Mouse (Mus musculus) forebrain, embryonic 11.5 days (tissue): ENCODE measurements around the gene Fbxo6. TPM values are rescaled to one million over a fixed set of nuclear protein-coding genes. Genes with fewer than 3 reads are reported as not detected.
"Not testable (repeated sequence)": the region's sequence is repeated elsewhere in the genome, so short reads cannot be mapped to it uniquely, and the experiment has no call there.

Experiments used
- ATAC-seq: fragments of 200-750 bp; cut with Nextera tagmentation; replicated peaks from 2 replicates; pipeline ENCODE4 v1.8.0; 2017; ENCODE audit warnings: moderate TSS enrichment; ENCODE audit not compliant: low FRiP score
- DNase-seq: peaks from one replicate; pipeline ENCODE4 v3.0.0-alpha.2; 2017; ENCODE audit warnings: low spot score
- H3K27ac ChIP-seq: fragments of 300-500 bp; sonication (generic); 2 replicates; pipeline ENCODE4 v1.5.1; 2014; ENCODE audit warnings: low read depth, low read length
- H3K27me3 ChIP-seq: fragments of 300-500 bp; sonication (generic); 2 replicates; pipeline ENCODE4 v1.6.1; 2014; ENCODE audit warnings: mild to moderate bottlenecking, low read length, mixed read lengths; ENCODE audit not compliant: control insufficient read depth, insufficient read depth
- H3K36me3 ChIP-seq: fragments of 300-500 bp; sonication (generic); 2 replicates; pipeline ENCODE4 v1.6.1; 2014; ENCODE audit warnings: mild to moderate bottlenecking, low read length, moderate library complexity, mixed read lengths; ENCODE audit not compliant: control insufficient read depth, insufficient read depth
- H3K4me1 ChIP-seq: fragments of 300-500 bp; sonication (generic); replicated peaks from 2 replicates; pipeline ENCODE4 v1.6.1; 2014; ENCODE audit warnings: low read length, mixed read lengths; ENCODE audit not compliant: control insufficient read depth, insufficient read depth
- H3K4me2 ChIP-seq: fragments of 300-500 bp; sonication (generic); 2 replicates; pipeline ENCODE4 v1.6.1; 2014; ENCODE audit warnings: low read depth, mild to moderate bottlenecking, low read length, moderate library complexity, mixed read lengths; ENCODE audit not compliant: severe bottlenecking
- H3K4me3 ChIP-seq: fragments of 300-500 bp; sonication (generic); 2 replicates; pipeline ENCODE4 v1.5.1; 2014; ENCODE audit warnings: low read depth, low read length
- H3K9ac ChIP-seq: fragments of 300-500 bp; sonication (generic); 2 replicates; pipeline ENCODE4 v1.6.1; 2014; ENCODE audit warnings: low read length
- H3K9me3 ChIP-seq: fragments of 300-500 bp; sonication (generic); 2 replicates; pipeline ENCODE4 v1.6.1; 2016; ENCODE audit warnings: low read length, mixed read lengths; ENCODE audit not compliant: control insufficient read depth
- WGBS: fragments of 180-500 bp; shearing (Covaris S2); extraction: QIAGEN DNeasy Blood & Tissue Kit; methylation state at CpG from one replicate; pipeline ENCODE4 v1.1.7; 2014; 5-methylcytosine and 5-hydroxymethylcytosine counted together
- polyA plus RNA-seq: library from polyadenylated mRNA; unstranded; fragments of >200 nt; fragmentation: Nextera tagmentation; extraction: Ambion mirVana; gene quantifications from 2 replicates; pipeline ENCODE4 v1.2.1, GENCODE M21; 2014

The Fbxo6 gene
- polyA plus RNA-seq, 1 experiment from 2014 or later = 10.2 TPM

- no peak overlapping the region for H3K4me3 ChIP-seq
- H3K27me3 ChIP-seq = peaks cover 5% of the 10 kb centered on the region; the same call in 1 of the 2 replicates
- WGBS = 75% methylated on average over 2 of the region's 2 CpGs
- no peak overlapping the region for H3K27ac ChIP-seq
- no peak for DNase-seq
- H3K9me3 ChIP-seq = no peaks in the 10 kb centered on the region
- no peak for ATAC-seq
- H3K9ac ChIP-seq = no peak overlapping the region
- no peak overlapping the region for H3K4me2 ChIP-seq
- H3K4me1 ChIP-seq = peaks cover 6% of the 10 kb centered on the region; the same call in 1 of the 2 replicates
- H3K36me3 ChIP-seq = no peaks in the 10 kb centered on the region
These were observed 23.3 kb downstream of the Fbxo6 start for GRCm38 (mm10) chr4:148128672-148129071.

- Histone ChIP-seq H3K4me1 (peaks cover 8% of the 10 kb centered on the region; the same call in 1 of the 2 replicates), H3K9me3 (no peaks in the 10 kb centered on the region), H3K4me2 (no peak overlapping the region), H3K4me3 (no peak overlapping the region), H3K9ac (no peak overlapping the region), H3K36me3 (no peaks in the 10 kb centered on the region), H3K27me3 (peaks cover 5% of the 10 kb centered on the region; the same call in 1 of the 2 replicates), H3K27ac (no peak overlapping the region)
- ATAC-seq (no peak), DNase-seq (no peak)
- WGBS = 52% methylated on average over 1 of the region's 1 CpGs
These were observed 23.7 kb downstream of the Fbxo6 start for GRCm38 (mm10) chr4:148128241-148128640.

GRCm38 (mm10) chr4:148122694-148123066 lies 29.3 kb downstream of the Fbxo6 start:
- no peak overlapping the region for H3K4me2 ChIP-seq
- no peaks in the 10 kb centered on the region for H3K36me3 ChIP-seq
- ATAC-seq (peak; percentile 9; the same call in 1 of the 2 replicates), DNase-seq (no peak)
- H3K4me3 ChIP-seq = no peak overlapping the region
- peak overlapping the region; percentile 6; the same call in 1 of the 2 replicates for H3K9ac ChIP-seq
- H3K27ac ChIP-seq = peak overlapping the region; percentile 41; the same call in 1 of the 2 replicates
- no peaks in the 10 kb centered on the region for H3K9me3 ChIP-seq
- 68% methylated on average over 3 of the region's 3 CpGs for WGBS
- H3K4me1 ChIP-seq = peaks cover 11% of the 10 kb centered on the region; the same call in 1 of the 2 replicates
- H3K27me3 ChIP-seq = no peaks in the 10 kb centered on the region

GRCm38 (mm10) chr4:148121982-148122693 lies 29.8 kb downstream of the Fbxo6 start:
- Histone ChIP-seq H3K27me3 (no peaks in the 10 kb centered on the region), H3K4me2 (no peak overlapping the region), H3K4me1 (peaks cover 11% of the 10 kb centered on the region; the same call in 1 of the 2 replicates), H3K9ac (peak overlapping the region; percentile 6; the same call in 1 of the 2 replicates), H3K27ac (peak overlapping the region; percentile 41; the same call in 1 of the 2 replicates), H3K9me3 (no peaks in the 10 kb centered on the region; the same call in 1 of the 2 replicates), H3K36me3 (no peaks in the 10 kb centered on the region), H3K4me3 (no peak overlapping the region)
- WGBS = 12% methylated on average over 5 of the region's 6 CpGs
- ATAC-seq (peak; percentile 86), DNase-seq (peak; percentile 71)

GRCm38 (mm10) chr4:148121362-148121761 lies 30.6 kb downstream of the Fbxo6 start:
- no peaks in the 10 kb centered on the region; the same call in 1 of the 2 replicates for H3K9me3 ChIP-seq
- H3K9ac ChIP-seq = no peak overlapping the region
- H3K4me1 ChIP-seq = peaks cover 11% of the 10 kb centered on the region; the same call in 1 of the 2 replicates
- WGBS = 87% methylated on average over 4 of the region's 4 CpGs
- no peak for ATAC-seq
- DNase-seq = no peak
- no peak overlapping the region for H3K4me2 ChIP-seq
- no peaks in the 10 kb centered on the region for H3K27me3 ChIP-seq
- no peaks in the 10 kb centered on the region for H3K36me3 ChIP-seq
- no peak overlapping the region for H3K4me3 ChIP-seq
- peak overlapping the region; percentile 8; the same call in 1 of the 2 replicates for H3K27ac ChIP-seq

- H3K4me2 ChIP-seq = no peak overlapping the region
- H3K9ac ChIP-seq = no peak overlapping the region
- WGBS = 83% methylated on average over 9 of the region's 9 CpGs
- ATAC-seq (no peak), DNase-seq (no peak)
- no peak overlapping the region for H3K27ac ChIP-seq
- no peaks in the 10 kb centered on the region; the same call in 1 of the 2 replicates for H3K9me3 ChIP-seq
- no peaks in the 10 kb centered on the region for H3K36me3 ChIP-seq
- H3K4me1 ChIP-seq = peaks cover 11% of the 10 kb centered on the region; the same call in 1 of the 2 replicates
- 0 out of 2 replicates have a peak, but pooled peaks cover under 1% of the 10 kb centered on the region for H3K27me3 ChIP-seq
- H3K4me3 ChIP-seq = no peak overlapping the region
These were observed 31.4 kb downstream of the Fbxo6 start for GRCm38 (mm10) chr4:148120555-148120954.

- H3K27me3 ChIP-seq, ATAC-seq, H3K27ac ChIP-seq, H3K9ac ChIP-seq, H3K9me3 ChIP-seq, H3K36me3 ChIP-seq, H3K4me2 ChIP-seq, H3K4me3 ChIP-seq, DNase-seq: not testable (repeated sequence)
- WGBS = 89% methylated on average over 9 of the region's 9 CpGs
- peaks cover 13% of the 10 kb centered on the region; the same call in 1 of the 2 replicates for H3K4me1 ChIP-seq
These were observed 32.4 kb downstream of the Fbxo6 start for GRCm38 (mm10) chr4:148119578-148119977.

GRCm38 (mm10) chr4:148117392-148117791 lies 34.5 kb downstream of the Fbxo6 start:
- no peaks in the 10 kb centered on the region for H3K36me3 ChIP-seq
- H3K27ac ChIP-seq = no peak overlapping the region
- no peaks in the 10 kb centered on the region; the same call in 1 of the 2 replicates for H3K9me3 ChIP-seq
- DNase-seq (no peak), ATAC-seq (no peak)
- H3K9ac ChIP-seq = no peak overlapping the region
- 78% methylated on average over 4 of the region's 4 CpGs for WGBS
- no peak overlapping the region for H3K4me3 ChIP-seq
- peaks cover 3% of the 10 kb centered on the region; the same call in 1 of the 2 replicates for H3K27me3 ChIP-seq
- H3K4me1 ChIP-seq = peaks cover 6% of the 10 kb centered on the region; the same call in 1 of the 2 replicates
- H3K4me2 ChIP-seq = no peak overlapping the region
